Mouse (Mus musculus): ENCODE data around the gene Cd209b. TPM values are rescaled to one million over a fixed set of nuclear protein-coding genes. Genes with fewer than 3 reads are reported as not detected.

Cd209b gene
- not detected in 2 replicates for polyA plus RNA-seq (2015; fragmentation: Nextera tagmentation; extraction: Ambion mirVana)

DNA sequence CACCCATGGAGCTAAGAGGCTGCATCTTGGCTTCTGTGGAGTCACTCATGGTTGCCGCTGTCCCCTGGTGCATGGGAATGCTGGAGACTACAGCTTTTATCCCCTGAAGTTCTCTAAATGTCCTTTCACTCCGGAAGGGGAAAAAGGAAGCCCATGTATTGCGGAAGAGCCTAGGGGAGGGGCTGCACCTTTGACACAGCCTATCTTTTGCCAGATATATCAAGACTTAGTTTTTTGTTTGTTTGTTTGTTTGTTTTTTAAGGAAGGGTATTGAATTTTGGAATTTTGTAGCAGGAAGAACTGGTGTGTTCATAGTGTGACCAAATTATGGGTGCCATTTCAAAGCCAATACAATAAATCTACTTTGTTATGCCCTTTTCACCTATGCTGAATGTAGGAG, at the start of gene Cd209b:
Cd209b (minus strand) TSS at position 101 of the 400 bp plus-strand sequence.
- no peak for ATAC-seq
- Histone ChIP-seq H3K4me1 (ENCODE audit: control insufficient read depth, insufficient read depth, low read depth, low read length) (no peaks in the 10 kb centered on the region), H3K27ac (ENCODE audit: low read depth, low read length) (no peak within 1 kb of the TSS), H3K9ac (ENCODE audit: low read depth, low read length) (no peak within 1 kb of the TSS), H3K9me3 (ENCODE audit: control insufficient read depth, low read length) (peaks cover 13% of the 10 kb centered on the region), H3K4me3 (ENCODE audit: low read length) (no peak within 1 kb of the TSS), H3K27me3 (replicated peaks; ENCODE audit: control insufficient read depth, insufficient read depth, low read length) (no peaks in the 10 kb centered on the region), H3K4me2 (ENCODE audit: low read length) (no peak within 1 kb of the TSS), H3K36me3 (ENCODE audit: control insufficient read depth, insufficient read depth, low read length) (no peaks in the 10 kb centered on the region)
- 87% methylated on average over 3 of the region's 3 CpGs for WGBS

DNA sequence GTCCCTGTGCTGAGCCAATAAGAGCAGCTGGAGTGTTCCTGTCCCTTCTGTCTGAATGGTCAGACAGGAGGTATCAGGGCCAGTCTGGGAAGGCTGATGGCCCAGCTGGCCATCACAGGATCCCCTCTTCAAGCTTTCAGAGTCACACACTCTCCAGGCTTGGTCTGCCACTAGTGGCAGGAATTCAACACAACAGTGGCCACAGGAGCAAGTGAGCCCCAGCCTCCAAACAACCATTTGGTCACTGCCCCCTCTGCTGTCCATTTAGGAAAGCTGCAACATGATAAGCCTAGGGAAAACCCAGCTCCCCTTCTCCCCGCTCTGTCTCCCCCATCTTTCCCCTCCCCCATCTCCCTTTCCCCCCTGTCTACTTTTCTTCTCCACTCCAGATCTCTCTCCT, 29.4 kb upstream of the Cd209b start:
- no peaks in the 10 kb centered on the region for H3K4me1 ChIP-seq (ENCODE audit: control insufficient read depth, insufficient read depth, low read depth, low read length)
- H3K27me3 ChIP-seq (replicated peaks; ENCODE audit: control insufficient read depth, insufficient read depth, low read length): no peaks in the 10 kb centered on the region
- no peak overlapping the region for H3K4me3 ChIP-seq (ENCODE audit: low read length)
- H3K36me3 ChIP-seq (ENCODE audit: control insufficient read depth, insufficient read depth, low read length): no peaks in the 10 kb centered on the region
- no peak overlapping the region for H3K27ac ChIP-seq (ENCODE audit: low read depth, low read length)
- peaks cover 18% of the 10 kb centered on the region for H3K9me3 ChIP-seq (ENCODE audit: control insufficient read depth, low read length)
- no peak for ATAC-seq
- whole genome bisulfite sequencing: 90% methylated on average over 1 of the region's 1 CpGs
- no peak overlapping the region for H3K9ac ChIP-seq (ENCODE audit: low read depth, low read length)
- H3K4me2 ChIP-seq (ENCODE audit: low read length): no peak overlapping the region

DNA sequence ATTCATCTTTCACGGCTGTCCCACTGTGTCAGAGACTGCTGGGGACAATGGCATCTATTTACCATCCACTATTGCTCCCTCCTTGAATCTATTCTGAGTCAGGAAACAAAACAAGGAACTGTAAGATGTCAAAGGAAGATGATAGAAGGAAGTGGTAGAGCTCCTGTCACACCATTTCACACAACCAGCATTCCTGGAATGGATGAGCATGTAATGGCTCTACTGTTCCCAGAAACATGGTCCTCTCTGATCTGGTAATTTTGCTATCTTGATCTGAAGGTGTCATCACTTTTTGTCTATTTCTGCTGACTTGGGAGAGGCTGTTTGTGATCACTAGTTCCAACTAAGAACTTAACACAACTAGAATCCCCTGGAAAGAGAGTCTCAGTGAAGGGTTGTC, 28.0 kb upstream of the Cd209b start, which contains the start of gene Cd209c:
Cd209c (minus strand) TSS at position 101 of the 400 bp plus-strand sequence.
- no peaks in the 10 kb centered on the region for H3K36me3 ChIP-seq (ENCODE audit: control insufficient read depth, insufficient read depth, low read length)
- WGBS: 86% methylated on average over 1 of the region's 1 CpGs
- H3K27me3 ChIP-seq (replicated peaks; ENCODE audit: control insufficient read depth, insufficient read depth, low read length): no peaks in the 10 kb centered on the region
- peaks cover 18% of the 10 kb centered on the region for H3K9me3 ChIP-seq (ENCODE audit: control insufficient read depth, low read length)
- H3K4me3 ChIP-seq (ENCODE audit: low read length): no peak within 1 kb of the TSS
- H3K4me1 ChIP-seq (ENCODE audit: control insufficient read depth, insufficient read depth, low read depth, low read length): no peaks in the 10 kb centered on the region
- H3K9ac ChIP-seq (ENCODE audit: low read depth, low read length): no peak within 1 kb of the TSS
- no peak within 1 kb of the TSS for H3K4me2 ChIP-seq (ENCODE audit: low read length)
- H3K27ac ChIP-seq (ENCODE audit: low read depth, low read length): no peak within 1 kb of the TSS
- ATAC-seq: no peak

DNA sequence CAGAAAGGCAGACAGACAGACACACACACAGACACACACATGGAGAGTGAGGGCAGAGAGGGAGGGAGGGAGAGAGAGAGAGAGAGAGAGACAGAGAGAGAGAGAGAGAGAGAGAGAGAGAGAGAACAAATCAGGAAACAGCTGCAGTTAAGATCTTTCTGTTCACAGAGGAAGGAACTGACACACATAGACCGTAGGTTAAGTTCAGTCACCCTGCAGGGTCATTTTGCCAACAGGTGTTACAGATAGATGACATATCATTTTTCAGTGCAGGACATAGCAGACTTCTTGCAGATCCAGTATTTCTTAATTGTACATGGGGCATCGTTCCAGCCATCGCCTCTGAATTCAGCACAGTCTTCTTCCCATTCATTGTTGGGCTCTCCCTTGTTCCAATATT, 13.4 kb upstream of the Cd209b start:
- H3K9ac ChIP-seq (ENCODE audit: low read depth, low read length): no peak overlapping the region
- WGBS: 93% methylated on average over 3 of the region's 3 CpGs
- no peaks in the 10 kb centered on the region for H3K36me3 ChIP-seq (ENCODE audit: control insufficient read depth, insufficient read depth, low read length)
- H3K9me3 ChIP-seq (ENCODE audit: control insufficient read depth, low read length): peaks cover 15% of the 10 kb centered on the region
- ATAC-seq: no peak
- H3K4me3 ChIP-seq (ENCODE audit: low read length): no peak overlapping the region
- H3K4me1 ChIP-seq (ENCODE audit: control insufficient read depth, insufficient read depth, low read depth, low read length): no peaks in the 10 kb centered on the region
- H3K4me2 ChIP-seq (ENCODE audit: low read length): no peak overlapping the region
- H3K27ac ChIP-seq (ENCODE audit: low read depth, low read length): no peak overlapping the region
- no peaks in the 10 kb centered on the region for H3K27me3 ChIP-seq (replicated peaks; ENCODE audit: control insufficient read depth, insufficient read depth, low read length)

DNA sequence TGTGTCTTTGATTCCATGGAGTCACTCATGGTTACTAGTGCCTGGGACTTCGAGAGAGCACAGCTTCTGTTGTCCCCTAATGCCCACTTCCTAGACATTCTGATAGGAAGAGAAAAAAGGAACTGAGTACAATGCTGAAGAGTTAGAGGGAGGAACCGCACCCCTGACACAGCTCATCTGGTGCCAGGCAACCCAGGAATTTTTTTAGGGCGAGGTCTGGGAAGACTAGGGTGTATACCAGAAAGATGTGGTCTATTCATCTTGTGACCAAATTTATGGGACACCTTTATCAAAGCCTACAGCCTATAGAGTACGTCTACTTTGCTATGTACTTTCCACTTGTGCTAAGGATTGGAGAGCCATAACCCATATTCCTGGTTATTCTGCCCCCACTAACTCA, 48.2 kb downstream of the Cd209b start, which contains the start of gene Cd209d:
Cd209d (minus strand) TSS at position 101 of the 400 bp plus-strand sequence.
- Histone ChIP-seq H3K4me3 (ENCODE audit: low read length) (no peak within 1 kb of the TSS), H3K4me2 (ENCODE audit: low read length) (no peak within 1 kb of the TSS), H3K27ac (ENCODE audit: low read depth, low read length) (no peak within 1 kb of the TSS), H3K27me3 (replicated peaks; ENCODE audit: control insufficient read depth, insufficient read depth, low read length) (no peaks in the 10 kb centered on the region), H3K9me3 (ENCODE audit: control insufficient read depth, low read length) (peaks cover 8% of the 10 kb centered on the region), H3K9ac (ENCODE audit: low read depth, low read length) (no peak within 1 kb of the TSS), H3K36me3 (ENCODE audit: control insufficient read depth, insufficient read depth, low read length) (no peaks in the 10 kb centered on the region), H3K4me1 (ENCODE audit: control insufficient read depth, insufficient read depth, low read depth, low read length) (no peaks in the 10 kb centered on the region)
- ATAC-seq: no peak
- 84% methylated on average over 4 of the region's 4 CpGs for WGBS

DNA sequence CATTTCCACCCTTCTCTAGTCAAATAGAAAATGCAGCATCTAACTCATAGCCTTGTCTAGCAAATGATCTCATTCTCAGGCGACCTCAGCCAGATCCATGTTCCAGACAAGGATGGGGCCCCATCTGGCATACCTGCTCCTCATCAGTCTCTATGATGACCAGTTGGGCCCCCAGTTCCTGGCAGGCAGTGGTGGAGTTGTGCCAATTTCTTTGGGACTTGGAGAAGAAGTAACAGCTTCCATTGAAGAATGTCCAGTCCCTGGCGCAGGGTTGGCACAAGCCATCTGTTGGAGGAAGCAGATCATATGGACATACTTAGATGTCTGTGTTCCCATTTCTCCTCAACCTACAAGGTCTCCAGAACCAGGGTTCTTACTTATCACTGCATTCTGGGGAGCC, 50.5 kb downstream of the Cd209b start:
- Histone ChIP-seq H3K9me3 (ENCODE audit: control insufficient read depth, low read length) (peaks cover 16% of the 10 kb centered on the region), H3K4me3 (ENCODE audit: low read length) (no peak overlapping the region), H3K4me2 (ENCODE audit: low read length) (no peak overlapping the region), H3K36me3 (ENCODE audit: control insufficient read depth, insufficient read depth, low read length) (no peaks in the 10 kb centered on the region), H3K27me3 (replicated peaks; ENCODE audit: control insufficient read depth, insufficient read depth, low read length) (no peaks in the 10 kb centered on the region), H3K27ac (ENCODE audit: low read depth, low read length) (no peak overlapping the region), H3K9ac (ENCODE audit: low read depth, low read length) (no peak overlapping the region), H3K4me1 (ENCODE audit: control insufficient read depth, insufficient read depth, low read depth, low read length) (no peaks in the 10 kb centered on the region)
- ATAC-seq: no peak
- 90% methylated on average over 2 of the region's 2 CpGs for WGBS

Other genes with a start within 250 kb of the Cd209b start
- gene Fcer2a, start 232.7 kb downstream of the Cd209b start, polyA plus RNA-seq (2015; fragmentation: Nextera tagmentation; extraction: Ambion mirVana): 0.41 and 0.45 TPM in 2 replicates
- gene Clec4g, start 206.2 kb downstream of the Cd209b start, polyA plus RNA-seq (2015; fragmentation: Nextera tagmentation; extraction: Ambion mirVana): not detected in 2 replicates
- gene Cd209a, start 177.9 kb downstream of the Cd209b start, polyA plus RNA-seq (2015; fragmentation: Nextera tagmentation; extraction: Ambion mirVana): 0.34 TPM in 1 of 2 replicates, not detected in the other
- gene Cd209e, start 72.5 kb downstream of the Cd209b start, polyA plus RNA-seq (2015; fragmentation: Nextera tagmentation; extraction: Ambion mirVana): not detected in 2 replicates
- not detected in 2 replicates for gene Cd209d, start 48.3 kb downstream of the Cd209b start, polyA plus RNA-seq (2015; fragmentation: Nextera tagmentation; extraction: Ambion mirVana)
- 0.50 and 0.51 TPM in 2 replicates for gene Cd209c, start 27.9 kb upstream of the Cd209b start, polyA plus RNA-seq (2015; fragmentation: Nextera tagmentation; extraction: Ambion mirVana)
- 0.28 and 0.82 TPM in 2 replicates for gene Cd209f, start 179.0 kb upstream of the Cd209b start, polyA plus RNA-seq (2015; fragmentation: Nextera tagmentation; extraction: Ambion mirVana)
- gene Cd209g, start 207.3 kb upstream of the Cd209b start, polyA plus RNA-seq (2015; fragmentation: Nextera tagmentation; extraction: Ambion mirVana): 0.09 TPM in 1 of 2 replicates, not detected in the other
- 116 and 126 TPM in 2 replicates for gene Evi5l, start 239.7 kb upstream of the Cd209b start, polyA plus RNA-seq (2015; fragmentation: Nextera tagmentation; extraction: Ambion mirVana)